Mouse (Mus musculus) heart, adult 8-10 months (tissue): Measurements from ENCODE around the gene Tbc1d19. TPM values are rescaled to one million over a fixed set of nuclear protein-coding genes. Genes with fewer than 3 reads are reported as not detected.

Experiments
- DNase-seq: peaks from one replicate; pipeline ENCODE4 v3.0.0; 2022; ENCODE audit warnings: low spot score
- total RNA-seq, 4 experiments: library from RNA; stranded (reverse); gene quantifications; 2 replicates each; pipeline ENCODE4 v1.2.4; 2022

Tbc1d19 gene
- total RNA-seq, 4 experiments from 2014 or later, result 15.9 to 21.0 (median 17.8) TPM

GRCm38 (mm10) chr5:53953216-53953615 is 143.8 kb downstream of the Tbc1d19 start:
- no peak for DNase-seq

Other genes with a start within 250 kb of the Tbc1d19 start
- gene Cckar, start 101.9 kb upstream of the Tbc1d19 start, total RNA-seq, result not detected
- 10 to 100 TPM; 11.8 to 15.7 (median 14.7) TPM for gene Stim2, start 188.9 kb downstream of the Tbc1d19 start, total RNA-seq